Mouse (Mus musculus): ENCODE measurements at regions not wholly inside any gene's neighbourhood (a gene's known extent, or its start where the extent isn't known, plus 50 kb on each side); places are given as distances from the start of the nearest gene placed in this dataset.

- TF ChIP-seq CTCF (IDR thresholded peaks at IDR 0.05; ENCODE audit: borderline replicate concordance, insufficient read depth, low read length) (no peak), POLR2A (IDR thresholded peaks at IDR 0.05; ENCODE audit: low read depth, low read length) (no peak)
These were observed 261.9 kb downstream of the Cdh26 start for GRCm38 (mm10) chr2:178692231-178692630.

All from embryonic fibroblast, embryonic 13.5 days (primary cell).